Mouse (Mus musculus): ENCODE results near the gene Osbpl10. TPM values are rescaled to one million over a fixed set of nuclear protein-coding genes. Genes with fewer than 3 reads are reported as not detected.

Gene Osbpl10
- polyA plus RNA-seq, 1 experiment from 2014 or later = 2.5 TPM

GRCm38 (mm10) chr9:115075191-115075590 lies 96.8 kb downstream of the Osbpl10 start:
- Histone ChIP-seq H3K36me3 (ENCODE audit: insufficient read depth) (no peaks in the 10 kb centered on the region), H3K4me1 (ENCODE audit: insufficient read depth) (no peaks in the 10 kb centered on the region), H3K9me3 (ENCODE audit: low read depth, low read length) (no peaks in the 10 kb centered on the region), H3K4me2 (no peak overlapping the region), H3K4me3 (ENCODE audit: low read depth, low read length) (no peak overlapping the region), H3K9ac (no peak overlapping the region), H3K27me3 (ENCODE audit: insufficient read depth, low read length) (no peaks in the 10 kb centered on the region), H3K27ac (ENCODE audit: low read depth) (no peak overlapping the region)
- WGBS = 84% methylated on average over 4 of the region's 4 CpGs
- DNase-seq = no peak
- no peak for ATAC-seq (ENCODE audit: insufficient read depth)
- TF ChIP-seq CTCF (IDR thresholded peaks at IDR 0.05; ENCODE audit: low read depth) = peak; percentile 11; the same call in 1 of the 2 replicates

- peak; percentile 91 for TF ChIP-seq CTCF (IDR thresholded peaks at IDR 0.05; ENCODE audit: low read depth)
- Histone ChIP-seq H3K36me3 (ENCODE audit: insufficient read depth) (peaks cover 3% of the 10 kb centered on the region; the same call in 1 of the 2 replicates), H3K9me3 (ENCODE audit: low read depth, low read length) (no peaks in the 10 kb centered on the region), H3K27ac (ENCODE audit: low read depth) (no peak overlapping the region; the same call in 1 of the 2 replicates), H3K9ac (no peak overlapping the region), H3K27me3 (ENCODE audit: insufficient read depth, low read length) (no peaks in the 10 kb centered on the region), H3K4me3 (ENCODE audit: low read depth, low read length) (no peak overlapping the region), H3K4me2 (peak overlapping the region; percentile 41), H3K4me1 (ENCODE audit: insufficient read depth) (no peaks in the 10 kb centered on the region)
- DNase-seq = peak; percentile 93
- peak; percentile 98 for ATAC-seq (ENCODE audit: insufficient read depth)
- WGBS = 14% methylated on average over 17 of the region's 17 CpGs
Measured at GRCm38 (mm10) chr9:115088295-115088993, 110.1 kb downstream of the Osbpl10 start.

GRCm38 (mm10) chr9:115089644-115090043 lies 111.3 kb downstream of the Osbpl10 start:
- peak; percentile 28 for DNase-seq

GRCm38 (mm10) chr9:115096481-115096880 lies 118.1 kb downstream of the Osbpl10 start:
- 32% methylated on average over 10 of the region's 10 CpGs for WGBS

More at GRCm38 (mm10) chr9:115089644-115090043, 111.3 kb downstream of the Osbpl10 start:
- Histone ChIP-seq H3K27me3 (ENCODE audit: insufficient read depth, low read length) (no peaks in the 10 kb centered on the region), H3K4me2 (no peak overlapping the region), H3K9ac (no peak overlapping the region), H3K9me3 (ENCODE audit: low read depth, low read length) (no peaks in the 10 kb centered on the region), H3K4me1 (ENCODE audit: insufficient read depth) (no peaks in the 10 kb centered on the region), H3K27ac (ENCODE audit: low read depth) (no peak overlapping the region), H3K36me3 (ENCODE audit: insufficient read depth) (peaks cover 3% of the 10 kb centered on the region; the same call in 1 of the 2 replicates), H3K4me3 (ENCODE audit: low read depth, low read length) (no peak overlapping the region)
- no peak for ATAC-seq (ENCODE audit: insufficient read depth)
- peak; percentile 52 for TF ChIP-seq CTCF (IDR thresholded peaks at IDR 0.05; ENCODE audit: low read depth)
- 72% methylated on average over 5 of the region's 5 CpGs for WGBS

GRCm38 (mm10) chr9:115097340-115097739 lies 119.0 kb downstream of the Osbpl10 start:
- H3K36me3 ChIP-seq (ENCODE audit: insufficient read depth) = no peaks in the 10 kb centered on the region
- H3K27me3 ChIP-seq (ENCODE audit: insufficient read depth, low read length) = no peaks in the 10 kb centered on the region
- TF ChIP-seq CTCF (IDR thresholded peaks at IDR 0.05; ENCODE audit: low read depth) = peak; percentile 22; the same call in 1 of the 2 replicates
- H3K4me3 ChIP-seq (ENCODE audit: low read depth, low read length) = no peak overlapping the region
- no peak overlapping the region for H3K4me2 ChIP-seq
- 0 out of 2 replicates have a peak, but pooled peaks cover 3% of the 10 kb centered on the region for H3K4me1 ChIP-seq (ENCODE audit: insufficient read depth)
- ATAC-seq (ENCODE audit: insufficient read depth) (no peak), DNase-seq (no peak)
- no peaks in the 10 kb centered on the region for H3K9me3 ChIP-seq (ENCODE audit: low read depth, low read length)
- no peak overlapping the region for H3K27ac ChIP-seq (ENCODE audit: low read depth)
- WGBS = 76% methylated on average over 4 of the region's 4 CpGs
- H3K9ac ChIP-seq = no peak overlapping the region

More at GRCm38 (mm10) chr9:115096481-115096880, 118.1 kb downstream of the Osbpl10 start:
- Histone ChIP-seq H3K27ac (ENCODE audit: low read depth) (peak overlapping the region; percentile 26; the same call in 1 of the 2 replicates), H3K36me3 (ENCODE audit: insufficient read depth) (no peaks in the 10 kb centered on the region), H3K9ac (no peak overlapping the region), H3K4me3 (ENCODE audit: low read depth, low read length) (peak overlapping the region; percentile 9), H3K4me2 (peak overlapping the region; percentile 51), H3K4me1 (ENCODE audit: insufficient read depth) (0 out of 2 replicates have a peak, but pooled peaks cover 3% of the 10 kb centered on the region), H3K9me3 (ENCODE audit: low read depth, low read length) (no peaks in the 10 kb centered on the region), H3K27me3 (ENCODE audit: insufficient read depth, low read length) (no peaks in the 10 kb centered on the region)
- DNase-seq (peak; percentile 75), ATAC-seq (ENCODE audit: insufficient read depth) (peak; percentile 93)
- TF ChIP-seq CTCF (IDR thresholded peaks at IDR 0.05; ENCODE audit: low read depth) = no peak

GRCm38 (mm10) chr9:115100181-115100915 lies 122.0 kb downstream of the Osbpl10 start:
- Histone ChIP-seq H3K4me2 (no peak overlapping the region), H3K4me3 (ENCODE audit: low read depth, low read length) (no peak overlapping the region), H3K27me3 (ENCODE audit: insufficient read depth, low read length) (no peaks in the 10 kb centered on the region), H3K4me1 (ENCODE audit: insufficient read depth) (0 out of 2 replicates have a peak, but pooled peaks cover 3% of the 10 kb centered on the region), H3K27ac (ENCODE audit: low read depth) (no peak overlapping the region), H3K9me3 (ENCODE audit: low read depth, low read length) (no peaks in the 10 kb centered on the region), H3K9ac (no peak overlapping the region), H3K36me3 (ENCODE audit: insufficient read depth) (no peaks in the 10 kb centered on the region)
- ATAC-seq (ENCODE audit: insufficient read depth) (no peak), DNase-seq (no peak)
- 81% methylated on average over 15 of the region's 15 CpGs for WGBS
- TF ChIP-seq CTCF (IDR thresholded peaks at IDR 0.05; ENCODE audit: low read depth) = no peak

- ATAC-seq (ENCODE audit: insufficient read depth) (peak; percentile 66; the same call in 1 of the 2 replicates), DNase-seq (peak; percentile 60)
- no peak overlapping the region for H3K9ac ChIP-seq
- WGBS = 62% methylated on average over 7 of the region's 7 CpGs
- H3K27me3 ChIP-seq (ENCODE audit: insufficient read depth, low read length) = no peaks in the 10 kb centered on the region
- no peaks in the 10 kb centered on the region for H3K36me3 ChIP-seq (ENCODE audit: insufficient read depth)
- no peak overlapping the region for H3K4me2 ChIP-seq
- no peaks in the 10 kb centered on the region for H3K4me1 ChIP-seq (ENCODE audit: insufficient read depth)
- no peak for TF ChIP-seq CTCF (IDR thresholded peaks at IDR 0.05; ENCODE audit: low read depth)
- no peaks in the 10 kb centered on the region for H3K9me3 ChIP-seq (ENCODE audit: low read depth, low read length)
- no peak overlapping the region for H3K4me3 ChIP-seq (ENCODE audit: low read depth, low read length)
- no peak overlapping the region for H3K27ac ChIP-seq (ENCODE audit: low read depth)
Measured at GRCm38 (mm10) chr9:115107430-115107829, 129.1 kb downstream of the Osbpl10 start.
